Mouse (Mus musculus) cerebellum, postnatal 4 days (tissue): ENCODE measurements at regions not wholly inside any gene's neighbourhood (a gene's known extent, or its start where the extent isn't known, plus 50 kb on each side); places are given as distances from the start of the nearest gene placed in this dataset.
"Not testable (repeated sequence)": the region's sequence is repeated elsewhere in the genome, so short reads cannot be mapped to it uniquely, and the experiment has no call there.

Experiments
- DNase-seq, 2 experiments: peaks; one replicate each; pipeline ENCODE4 v3.0.0; 2022; ENCODE audit warnings: low spot score in 2 of 2, mixed read lengths in 1 of 2

- no peak for DNase-seq
Measured at GRCm38 (mm10) chr12:106308956-106309610, 299.1 kb downstream of the Vrk1 start.

- no peak for DNase-seq
Measured at GRCm38 (mm10) chr12:106310171-106310570, 300.1 kb downstream of the Vrk1 start.

GRCm38 (mm10) chr12:106310585-106311319, 300.7 kb downstream of the Vrk1 start:
- DNase-seq, result no peak

- no peak for DNase-seq
Measured at GRCm38 (mm10) chr12:106311320-106311825, 301.3 kb downstream of the Vrk1 start.

- DNase-seq, result no peak
Measured at GRCm38 (mm10) chr12:106311831-106312600, 302.0 kb downstream of the Vrk1 start.

- DNase-seq, result no peak
Measured at GRCm38 (mm10) chr12:106317738-106318137, 307.7 kb downstream of the Vrk1 start.

- peak in 1 of 2 experiments; percentile 13 for DNase-seq
Measured at GRCm38 (mm10) chr12:106321511-106321910, 311.5 kb downstream of the Vrk1 start.

- DNase-seq, result no peak
Measured at GRCm38 (mm10) chr12:106326611-106327010, 316.6 kb downstream of the Vrk1 start.

GRCm38 (mm10) chr12:106327351-106327750, 317.3 kb downstream of the Vrk1 start:
- DNase-seq, result no peak

- no peak for DNase-seq
Measured at GRCm38 (mm10) chr12:106357867-106358266, 347.8 kb downstream of the Vrk1 start.

- DNase-seq, result not testable (repeated sequence)
Measured at GRCm38 (mm10) chr12:106361646-106362045, 351.6 kb downstream of the Vrk1 start.

- no peak for DNase-seq
Measured at GRCm38 (mm10) chr12:106374840-106375375, 364.9 kb downstream of the Vrk1 start.

- no peak for DNase-seq
Measured at GRCm38 (mm10) chr12:106375886-106376285, 365.9 kb downstream of the Vrk1 start.

- DNase-seq, result no peak
Measured at GRCm38 (mm10) chr12:106376783-106377182, 366.8 kb downstream of the Vrk1 start.

- DNase-seq, result no peak
Measured at GRCm38 (mm10) chr12:106377281-106377680, 367.3 kb downstream of the Vrk1 start.

- no peak for DNase-seq
Measured at GRCm38 (mm10) chr12:106377761-106378160, 367.7 kb downstream of the Vrk1 start.

- DNase-seq, result no peak
Measured at GRCm38 (mm10) chr12:106378303-106379075, 368.5 kb downstream of the Vrk1 start.

GRCm38 (mm10) chr12:106379151-106379594, 369.1 kb downstream of the Vrk1 start:
- DNase-seq, result peak in 1 of 2 experiments; percentile 28

GRCm38 (mm10) chr12:106379779-106380178, 369.8 kb downstream of the Vrk1 start:
- DNase-seq, result no peak

- DNase-seq, result no peak
Measured at GRCm38 (mm10) chr12:106381821-106382220, 371.8 kb downstream of the Vrk1 start.

- DNase-seq, result no peak
Measured at GRCm38 (mm10) chr12:106389214-106389613, 379.2 kb downstream of the Vrk1 start.
